Mouse (Mus musculus) heart, adult 8-10 months (tissue): ENCODE results near the gene Zfp629. TPM values are rescaled to one million over a fixed set of nuclear protein-coding genes. Genes with fewer than 3 reads are reported as not detected.
"Not testable (repeated sequence)": the region's sequence is repeated elsewhere in the genome, so short reads cannot be mapped to it uniquely, and the experiment has no call there.

Experiments
- DNase-seq: peaks from one replicate; pipeline ENCODE4 v3.0.0; 2022; ENCODE audit warnings: low spot score
- total RNA-seq, 4 experiments: library from RNA; stranded (reverse); gene quantifications; 2 replicates each; pipeline ENCODE4 v1.2.4; 2022

Gene Zfp629
- total RNA-seq: 10 to 100 TPM; 19.9 to 23.4 (median 20.0) TPM

DNA sequence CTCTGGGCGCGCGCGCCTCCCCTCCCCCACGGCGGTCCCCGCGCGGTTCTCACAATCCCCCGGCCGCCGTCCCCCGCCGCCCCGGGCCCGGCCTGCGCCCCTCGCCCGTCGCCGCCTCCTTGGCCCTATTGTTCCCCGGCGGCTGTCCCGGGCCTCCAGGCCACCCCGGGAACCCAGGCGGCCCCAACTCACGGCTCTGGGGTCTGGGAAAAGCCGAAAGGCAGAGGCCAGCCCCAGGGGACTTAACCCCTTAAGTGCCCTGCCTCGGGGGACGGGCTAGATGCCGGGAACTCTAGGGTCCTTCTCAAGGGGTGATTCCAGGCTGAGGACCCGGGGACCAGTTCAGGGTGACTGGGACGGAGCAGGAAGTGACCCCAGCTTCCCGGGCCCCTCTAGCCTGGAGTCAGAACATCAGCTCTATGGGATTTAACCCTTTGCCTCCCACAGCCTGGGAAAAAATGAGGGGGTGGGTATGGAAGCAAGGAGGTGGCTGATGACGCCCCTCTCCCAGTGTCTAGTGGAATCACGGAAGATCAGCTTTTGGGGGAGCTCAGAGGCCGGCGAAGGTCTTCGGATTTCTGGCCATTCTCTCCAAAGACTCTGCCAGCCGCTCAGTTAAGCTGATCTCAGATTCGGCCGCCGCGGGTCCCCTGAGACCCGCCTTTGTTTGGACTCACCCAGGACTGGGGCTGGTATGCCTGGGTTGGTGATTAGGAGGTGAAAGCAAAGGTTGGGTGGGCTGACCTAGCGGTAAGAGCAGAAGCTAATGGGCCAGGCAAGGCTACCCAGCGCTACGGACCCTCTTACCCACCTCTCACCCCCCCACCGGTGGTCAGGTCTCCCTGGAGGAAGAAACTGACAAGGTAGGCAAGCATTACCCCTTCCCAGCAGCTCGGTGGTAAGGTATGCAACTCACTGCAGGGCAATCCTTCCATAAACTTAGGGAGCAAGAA is at the start of gene Zfp629:
Gene Zfp629 (minus strand): TSS at position 907 of the 953 bp plus-strand sequence.
- peak; percentile 78 for DNase-seq

GRCm38 (mm10) chr7:127662926-127663325 is 47.3 kb upstream of the Zfp629 start:
- DNase-seq: no peak

DNA sequence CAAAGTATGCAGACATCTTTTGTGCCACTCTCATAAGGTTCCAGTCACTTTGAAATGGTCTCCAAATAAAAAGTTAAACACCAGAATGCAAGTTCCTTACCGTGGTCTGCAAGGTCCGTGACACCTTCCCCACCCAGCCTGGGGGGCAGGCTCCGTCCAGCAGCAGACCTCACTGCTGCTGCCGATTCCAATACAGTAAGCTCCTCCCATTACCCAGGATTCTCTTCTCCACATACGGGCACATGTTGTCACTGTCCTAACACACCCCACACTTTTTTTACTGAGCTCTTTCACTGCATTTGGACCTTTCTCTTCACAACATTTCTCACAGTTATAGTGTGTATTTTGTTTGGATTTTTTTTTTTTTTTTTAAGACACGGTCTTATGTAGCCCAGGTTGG is 46.2 kb upstream of the Zfp629 start:
- DNase-seq: no peak

- DNase-seq: no peak
Observed at GRCm38 (mm10) chr7:127660882-127661281, 45.3 kb upstream of the Zfp629 start.

DNA sequence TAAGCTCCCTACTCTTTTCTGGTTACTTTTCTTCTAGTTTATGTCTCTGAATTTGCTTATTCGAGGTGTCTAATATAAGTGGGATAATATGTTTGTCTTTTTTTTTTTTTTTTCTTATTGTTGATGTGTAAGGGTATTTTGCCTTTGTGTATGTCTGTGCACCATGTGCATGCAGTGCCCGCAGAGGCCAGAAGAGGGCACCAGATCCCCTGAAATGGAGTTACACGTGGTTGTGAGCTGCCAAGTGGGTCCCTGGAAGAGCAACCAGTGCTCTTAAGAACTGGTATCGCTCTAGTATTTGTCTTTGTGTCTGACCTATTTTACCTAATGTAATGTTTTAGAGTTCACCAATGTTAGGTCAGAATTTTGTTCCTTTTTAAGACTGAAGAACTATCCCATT is 41.3 kb upstream of the Zfp629 start:
- no peak for DNase-seq

GRCm38 (mm10) chr7:127654318-127654717 is 38.7 kb upstream of the Zfp629 start:
- no peak for DNase-seq

GRCm38 (mm10) chr7:127652050-127652449 is 36.5 kb upstream of the Zfp629 start:
- no peak for DNase-seq

GRCm38 (mm10) chr7:127651624-127652023 is 36.0 kb upstream of the Zfp629 start:
- no peak for DNase-seq

DNA sequence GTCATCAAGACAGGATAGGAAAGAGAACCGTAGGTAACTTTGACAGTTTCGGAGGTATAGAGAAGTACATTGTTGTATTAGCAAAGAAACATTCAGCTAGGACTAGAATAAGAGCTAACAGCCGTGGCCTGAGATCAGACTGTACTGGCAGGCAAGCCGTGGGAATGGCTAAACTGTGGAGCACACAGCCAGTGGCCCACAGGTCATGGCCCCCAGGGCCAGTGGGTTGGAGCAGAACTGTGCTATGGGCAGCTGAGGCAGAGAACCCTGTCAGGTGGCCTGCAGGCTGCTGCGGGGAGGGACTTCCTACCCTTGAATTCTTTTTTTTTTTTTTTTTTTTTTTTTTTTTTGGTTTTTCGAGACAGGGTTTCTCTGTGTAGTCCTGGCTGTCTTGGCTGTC is 33.6 kb upstream of the Zfp629 start:
- no peak for DNase-seq

DNA sequence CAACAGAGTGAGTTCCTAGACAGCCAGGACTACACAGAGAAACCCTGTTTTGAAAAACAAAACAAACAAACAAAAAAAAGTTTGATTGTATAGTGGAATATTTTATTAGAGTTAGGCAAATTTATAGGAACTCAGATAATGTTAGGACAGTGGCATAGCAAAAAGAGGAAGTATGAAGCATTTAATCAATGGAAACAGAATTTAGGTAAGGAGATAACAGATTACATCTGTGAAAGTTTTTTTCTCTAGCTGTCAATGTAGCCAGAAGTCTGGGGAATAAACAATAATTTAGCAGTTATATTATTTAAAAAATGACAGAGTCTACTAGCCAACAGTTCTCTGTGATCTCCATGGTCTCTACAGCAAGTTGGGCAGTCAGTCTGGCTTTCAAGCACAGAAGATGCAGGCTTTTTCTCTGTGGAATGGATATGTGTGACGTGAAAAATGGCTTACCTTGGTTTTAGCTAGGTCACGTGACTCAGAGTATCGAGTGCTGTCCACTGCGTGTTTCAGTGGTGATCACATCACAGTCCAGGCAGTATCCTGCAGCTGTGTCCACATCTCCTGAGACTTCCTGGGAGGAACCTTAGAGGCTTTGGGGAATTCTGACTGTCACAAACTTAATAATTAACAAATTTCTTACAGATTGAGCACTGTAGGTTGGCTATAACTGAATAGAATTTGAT is 33.1 kb upstream of the Zfp629 start:
- DNase-seq: no peak

- DNase-seq: not testable (repeated sequence)
Observed at GRCm38 (mm10) chr7:127647576-127647975, 32.0 kb upstream of the Zfp629 start.

- DNase-seq: no peak
Observed at GRCm38 (mm10) chr7:127646363-127646762, 30.8 kb upstream of the Zfp629 start.

DNA sequence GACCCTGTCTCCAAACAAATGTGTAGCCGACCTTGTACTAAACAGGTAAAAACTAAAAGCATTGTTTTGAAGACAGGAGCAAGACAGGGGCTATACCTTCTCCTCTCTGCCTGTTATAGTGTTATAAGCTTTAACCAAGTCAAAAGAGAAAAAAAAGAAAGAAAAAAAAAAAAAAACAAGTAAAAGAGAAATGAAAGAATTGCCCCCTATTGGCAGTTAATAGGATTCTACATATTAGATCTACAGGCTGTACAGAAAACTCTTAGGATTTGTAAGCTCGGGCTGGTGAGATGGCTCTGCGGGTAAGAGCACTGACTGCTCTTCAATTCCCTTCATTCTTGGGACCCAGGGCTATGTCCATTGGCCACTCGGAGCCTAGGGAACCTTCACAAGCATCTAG is 26.7 kb upstream of the Zfp629 start:
- no peak for DNase-seq

GRCm38 (mm10) chr7:127641260-127641659 is 25.7 kb upstream of the Zfp629 start:
- no peak for DNase-seq

DNA sequence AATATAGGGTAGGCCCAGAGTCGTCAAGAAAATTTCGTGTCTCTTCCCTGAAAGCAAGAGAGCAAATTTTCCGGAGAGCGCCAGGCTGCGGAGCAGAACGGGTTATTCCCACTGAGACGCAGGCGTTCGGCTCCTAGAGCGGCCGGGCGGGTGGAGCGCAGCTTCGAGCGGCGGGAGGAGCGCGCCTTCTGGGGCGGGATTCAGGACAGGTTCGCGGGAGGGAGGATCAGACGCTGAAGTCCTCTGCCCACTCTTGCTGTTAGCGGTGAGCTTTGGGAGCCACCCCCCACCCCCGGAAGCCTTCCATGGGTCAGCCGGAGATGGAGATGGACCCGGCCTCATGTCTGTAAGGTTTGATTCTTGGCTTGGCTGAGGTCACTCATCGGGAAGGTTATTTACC is 21.4 kb upstream of the Zfp629 start:
- DNase-seq: peak; percentile 51

DNA sequence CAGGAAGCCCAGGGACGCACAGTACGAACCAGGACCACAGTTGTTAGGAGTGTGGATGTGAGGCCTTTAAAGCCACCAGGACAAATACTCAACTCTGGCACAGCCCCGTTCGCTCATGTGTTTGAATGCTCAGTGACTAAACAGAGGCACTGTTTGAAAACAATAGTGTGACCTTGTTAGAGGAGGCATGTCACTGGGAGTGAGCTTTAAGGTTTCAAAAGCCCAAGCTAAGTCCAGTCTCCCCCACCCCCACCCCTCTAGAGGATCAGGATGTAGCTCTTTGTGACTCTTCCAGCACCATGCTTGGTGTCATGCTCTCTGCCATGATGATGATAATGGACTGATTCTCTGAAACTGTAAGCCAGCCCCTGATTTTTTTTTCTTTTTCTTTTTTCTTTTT is 15.8 kb upstream of the Zfp629 start:
- no peak for DNase-seq

DNA sequence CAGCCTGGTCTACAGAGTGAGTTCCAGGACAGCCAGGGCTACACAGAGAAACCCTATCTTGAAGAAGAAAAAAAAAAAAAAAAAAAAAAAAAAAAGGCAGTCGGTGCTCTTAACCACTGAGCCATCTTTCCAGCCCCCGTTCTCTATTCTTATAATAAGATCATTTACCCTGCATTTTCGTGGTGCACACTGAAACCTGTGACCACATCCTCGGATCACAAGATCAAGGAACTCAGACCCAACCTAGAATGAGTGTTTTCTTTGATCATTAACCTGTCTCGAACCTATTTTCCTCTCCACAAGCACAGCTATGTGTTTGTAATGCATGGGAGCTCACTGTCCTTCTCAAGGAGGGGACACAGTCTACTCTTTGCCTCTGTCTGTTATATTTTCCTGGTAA is 13.0 kb upstream of the Zfp629 start:
- DNase-seq: no peak

- no peak for DNase-seq
Observed at GRCm38 (mm10) chr7:127626471-127626870, 10.9 kb upstream of the Zfp629 start.

DNA sequence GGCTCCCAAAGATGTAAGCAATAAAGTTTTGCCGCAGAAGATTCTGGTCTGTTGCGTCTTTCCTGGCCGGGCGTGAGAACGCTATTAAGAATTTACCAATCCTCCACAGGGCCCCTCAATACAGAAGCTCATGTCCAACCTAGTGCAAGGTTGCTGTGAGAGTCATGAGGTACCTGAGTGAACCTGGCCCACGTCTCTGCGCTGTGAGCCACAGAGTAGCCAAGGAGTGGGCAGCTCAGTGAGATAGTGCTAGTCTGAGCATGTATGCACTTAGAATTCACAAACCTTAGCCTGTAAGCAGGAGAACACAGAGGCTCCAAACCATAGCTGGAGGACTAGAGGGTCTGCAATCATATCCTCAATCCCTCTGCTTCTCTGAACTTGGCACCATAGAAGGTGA is 10.4 kb upstream of the Zfp629 start:
- no peak for DNase-seq

GRCm38 (mm10) chr7:127618402-127618801 is 2.8 kb upstream of the Zfp629 start:
- DNase-seq: not testable (repeated sequence)

DNA sequence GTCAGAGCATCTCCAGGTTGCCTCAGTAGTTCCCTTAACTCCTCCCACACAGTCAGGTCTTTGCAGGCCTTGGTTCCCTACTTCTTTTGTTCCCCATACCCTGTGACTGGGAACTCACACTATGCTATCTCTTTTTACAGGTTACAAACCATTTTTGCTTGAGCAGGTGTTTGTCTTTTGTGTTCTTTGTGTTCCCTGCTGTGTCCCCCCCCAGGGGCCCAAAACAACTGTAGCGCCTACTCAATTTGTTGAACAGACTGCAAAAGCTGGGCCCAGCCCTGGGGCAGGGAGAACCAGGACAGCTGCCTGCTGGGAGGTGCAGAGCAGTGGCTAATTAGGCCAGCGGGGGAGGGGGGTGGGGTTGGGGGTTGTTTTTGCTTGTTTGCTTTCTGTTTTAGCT is 2.4 kb upstream of the Zfp629 start:
- DNase-seq: no peak

DNA sequence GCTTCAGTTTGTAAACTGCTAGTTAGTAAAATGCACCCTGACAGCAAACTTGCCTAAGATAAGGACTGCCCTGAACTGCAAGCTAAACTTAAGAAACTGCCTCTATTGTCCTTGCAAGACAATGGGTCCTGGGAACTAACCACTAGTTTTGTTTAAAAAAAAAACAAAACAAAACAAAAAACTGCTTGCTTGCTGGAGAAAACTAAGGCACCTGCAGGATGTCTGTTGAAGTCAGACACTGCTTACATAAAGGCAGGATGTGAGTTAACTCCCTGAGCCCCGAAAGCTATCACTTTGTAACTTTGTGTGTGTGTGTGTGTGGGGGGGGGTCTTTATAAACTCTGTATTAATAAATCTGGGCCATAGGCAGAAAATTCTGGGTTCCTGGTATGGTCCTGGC is 1.3 kb upstream of the Zfp629 start:
- no peak for DNase-seq

DNA sequence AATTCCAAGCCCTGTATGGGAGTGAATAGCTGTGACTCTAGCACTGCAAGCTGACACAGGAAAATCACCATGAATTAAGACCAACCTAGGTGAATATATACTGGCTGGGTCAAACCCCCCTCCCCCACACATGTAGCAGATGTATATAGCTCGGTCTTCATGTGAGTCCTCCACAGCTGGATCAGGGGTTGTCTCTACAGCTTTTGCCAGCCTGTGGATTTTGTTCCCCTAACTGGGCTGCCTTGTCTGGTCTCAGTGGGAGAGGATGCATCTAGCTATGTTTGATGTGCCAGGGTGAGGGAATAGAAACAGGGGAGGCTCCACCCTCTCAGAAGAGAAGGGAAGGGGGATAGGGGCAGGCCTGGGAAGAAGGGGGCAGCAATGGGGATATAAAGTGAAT is 739 bp upstream of the Zfp629 start:
- DNase-seq: no peak
